Mouse (Mus musculus): Measurements from ENCODE around the gene Hoxc6. TPM values are rescaled to one million over a fixed set of nuclear protein-coding genes. Genes with fewer than 3 reads are reported as not detected.

Hoxc6 gene
- total RNA-seq, 2 experiments from 2014 or later: not detected

GRCm38 (mm10) chr15:103010112-103010846 lies 12.2 kb downstream of the Hoxc6 start:
- DNase-seq (ENCODE audit: extremely low spot score in 1 of 2, low spot score in 1 of 2): no peak

- DNase-seq (ENCODE audit: extremely low spot score in 1 of 2, low spot score in 1 of 2): no peak
Measured at GRCm38 (mm10) chr15:103010847-103011555, 12.9 kb downstream of the Hoxc6 start.

- DNase-seq (ENCODE audit: extremely low spot score in 1 of 2, low spot score in 1 of 2): no peak
Measured at GRCm38 (mm10) chr15:103011928-103012486, 13.9 kb downstream of the Hoxc6 start.

- DNase-seq (ENCODE audit: extremely low spot score in 1 of 2, low spot score in 1 of 2): peak in 1 of 2 experiments; percentile 57
Measured at GRCm38 (mm10) chr15:103013238-103013984, 15.4 kb downstream of the Hoxc6 start.

GRCm38 (mm10) chr15:103014166-103015008 lies 16.3 kb downstream of the Hoxc6 start:
- no peak for DNase-seq (ENCODE audit: extremely low spot score in 1 of 2, low spot score in 1 of 2)

- no peak for DNase-seq (ENCODE audit: extremely low spot score in 1 of 2, low spot score in 1 of 2)
Measured at GRCm38 (mm10) chr15:103015009-103015399, 16.9 kb downstream of the Hoxc6 start.

GRCm38 (mm10) chr15:103015406-103016166 lies 17.5 kb downstream of the Hoxc6 start:
- DNase-seq (ENCODE audit: extremely low spot score in 1 of 2, low spot score in 1 of 2): no peak

GRCm38 (mm10) chr15:103018636-103019035 lies 20.6 kb downstream of the Hoxc6 start, which contains the start of gene Hoxc4:
Hoxc4 (plus strand) TSS chr15:103018934.
- DNase-seq (ENCODE audit: extremely low spot score in 1 of 2, low spot score in 1 of 2): no peak

- DNase-seq (ENCODE audit: extremely low spot score in 1 of 2, low spot score in 1 of 2): no peak
Measured at GRCm38 (mm10) chr15:103020899-103021418, 22.9 kb downstream of the Hoxc6 start.

GRCm38 (mm10) chr15:103021544-103021943 lies 23.5 kb downstream of the Hoxc6 start:
- no peak for DNase-seq (ENCODE audit: extremely low spot score in 1 of 2, low spot score in 1 of 2)

GRCm38 (mm10) chr15:103024131-103024530 lies 26.1 kb downstream of the Hoxc6 start:
- no peak for DNase-seq (ENCODE audit: extremely low spot score in 1 of 2, low spot score in 1 of 2)

- no peak for DNase-seq (ENCODE audit: extremely low spot score in 1 of 2, low spot score in 1 of 2)
Measured at GRCm38 (mm10) chr15:103027266-103028235, 29.5 kb downstream of the Hoxc6 start.

GRCm38 (mm10) chr15:103028916-103029512 lies 31.0 kb downstream of the Hoxc6 start:
- no peak for DNase-seq (ENCODE audit: extremely low spot score in 1 of 2, low spot score in 1 of 2)

GRCm38 (mm10) chr15:103030142-103030541 lies 32.1 kb downstream of the Hoxc6 start:
- no peak for DNase-seq (ENCODE audit: extremely low spot score in 1 of 2, low spot score in 1 of 2)

GRCm38 (mm10) chr15:103032167-103032566 lies 34.1 kb downstream of the Hoxc6 start:
- no peak for DNase-seq (ENCODE audit: extremely low spot score in 1 of 2, low spot score in 1 of 2)

- DNase-seq (ENCODE audit: extremely low spot score in 1 of 2, low spot score in 1 of 2): no peak
Measured at GRCm38 (mm10) chr15:103032646-103033575, 34.9 kb downstream of the Hoxc6 start.

Data from layer of hippocampus, postnatal 25 days (tissue).